Mouse (Mus musculus) lung, postnatal 0 days (tissue): Measurements from ENCODE around the gene Mei4.

Experiments used
- CTCF ChIP-seq: IDR thresholded peaks from 2 replicates; pipeline ENCODE4 v1.5.1; 2016; ENCODE audit warnings: antibody characterized with exemption, mild to moderate bottlenecking
- EP300 ChIP-seq: IDR thresholded peaks from 2 replicates; pipeline ENCODE4 v1.6.1; 2016; ENCODE audit warnings: antibody characterized with exemption, mild to moderate bottlenecking, control low read depth

- TF ChIP-seq EP300: no peak
- TF ChIP-seq CTCF: no peak
Measured at GRCm38 (mm10) chr9:81827560-81827959, 35.9 kb upstream of the Mei4 start.
